ENCODE assay signal across 18 mouse cellular contexts in the genomic region with DNA sequence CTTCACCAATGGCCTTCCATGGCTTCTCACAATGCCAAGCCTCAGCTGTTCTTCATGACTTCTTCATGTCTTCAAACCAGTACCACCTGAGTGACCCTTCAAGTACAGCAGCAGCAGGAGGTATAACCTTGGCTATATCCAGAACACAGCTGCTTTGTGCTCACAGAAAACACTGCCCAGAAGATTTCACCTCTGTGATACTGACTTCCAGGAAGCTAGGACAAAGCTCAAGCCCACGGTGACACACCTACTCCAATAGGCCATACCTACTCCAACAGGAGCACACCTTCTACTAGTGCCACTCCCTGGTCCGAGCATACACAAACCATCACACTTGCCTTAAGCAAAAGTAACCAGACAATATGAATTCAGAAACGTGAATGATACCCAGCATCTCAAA.
"Had no signal": no experiment of that assay in that cellular context is flagged by ENCODE, and none has a peak within 500 bp of the region (broad histone marks: within the 10 kb centered on the region; RNA-seq: fewer than 3 reads in every experiment).

No protein-coding gene starts in this region.

- DNase-seq: kidney, adult 18-20 months; kidney, adult 9 months; kidney, postnatal 14 days; left cerebral cortex, postnatal 4 days; liver, postnatal 0 days; lung, postnatal 10 days; lung, postnatal 36 days; retina, postnatal 1 day; right cerebral cortex, postnatal 25 days; thymus, postnatal 25 days had no signal

- H3K27ac ChIP-seq: limb, embryonic 12.5 days; limb, embryonic 15.5 days; liver, embryonic 14.5 days; lung, embryonic 15.5 days; midbrain, embryonic 10.5 days; midbrain, embryonic 13.5 days had no signal

- H3K27me3 ChIP-seq: limb, embryonic 12.5 days; limb, embryonic 15.5 days; lung, embryonic 15.5 days; megakaryocyte, embryonic 14.5 days; midbrain, embryonic 13.5 days had no signal

- H3K4me3 ChIP-seq: limb, embryonic 12.5 days; limb, embryonic 15.5 days; lung, embryonic 15.5 days; megakaryocyte, embryonic 14.5 days; midbrain, embryonic 10.5 days; myocyte had no signal
